9 mouse cellular contexts compared by ENCODE assay signal in the genomic region with DNA sequence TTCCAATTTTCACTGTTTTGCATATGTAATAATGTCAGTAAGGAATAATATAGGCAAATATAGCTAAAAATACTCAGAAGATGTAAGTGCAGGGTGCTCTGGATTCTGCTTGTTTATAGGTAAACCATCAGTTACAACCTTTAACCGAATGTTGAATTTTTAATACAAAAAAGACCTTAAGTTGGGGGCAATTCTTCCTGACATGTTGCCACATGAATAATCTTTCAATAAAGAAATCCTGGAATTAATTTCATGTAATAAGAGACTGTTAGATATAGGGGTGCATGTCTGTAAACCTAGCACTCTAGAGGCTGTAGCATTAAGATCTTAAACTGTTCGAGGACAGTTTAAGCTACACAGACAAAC. TPM values are rescaled to one million over a fixed set of nuclear protein-coding genes. Genes with fewer than 3 reads are reported as not detected.
DNase-seq lines count a peak whose midpoint lies in the region; ATAC-seq lines count a peak whose summit lies in the region.
"Had no signal": no experiment of that assay in that cellular context is flagged by ENCODE, and none has a peak within 500 bp of the region (broad histone marks: within the 10 kb centered on the region; RNA-seq: fewer than 3 reads in every experiment).

No protein-coding gene starts in this region.

- H3K27ac ChIP-seq in kidney, embryonic 14.5 days (ENCODE audit: low read depth, low read length): no peak overlapping the region
- no peak overlapping the region for H3K27ac ChIP-seq in embryonic facial prominence, embryonic 10.5 days (replicated peaks)
- 0 out of 2 replicates have a peak overlapping the region, but pooled peaks have one; percentile 98 for H3K27ac ChIP-seq in hindbrain, embryonic 14.5 days
- H3K27ac ChIP-seq in midbrain, embryonic 12.5 days (replicated peaks): no peak overlapping the region

- WGBS in kidney, embryonic 14.5 days: 36% methylated on average over 2 of the region's 2 CpGs
- WGBS in embryonic facial prominence, embryonic 10.5 days: 44% methylated on average over 2 of the region's 2 CpGs
- WGBS in hindbrain, embryonic 14.5 days: 37% methylated on average over 2 of the region's 2 CpGs
- whole genome bisulfite sequencing in midbrain, embryonic 12.5 days: 37% methylated on average over 2 of the region's 2 CpGs

- H3K4me1 ChIP-seq in kidney, embryonic 14.5 days (ENCODE audit: control insufficient read depth, insufficient read depth, low read length): peaks cover 12% of the 10 kb centered on the region; the same call in 1 of the 2 replicates
- peaks cover 18% of the 10 kb centered on the region for H3K4me1 ChIP-seq in embryonic facial prominence, embryonic 10.5 days
- H3K4me1 ChIP-seq in hindbrain, embryonic 14.5 days (replicated peaks; ENCODE audit: control insufficient read depth, insufficient read depth, low read length): peaks cover 51% of the 10 kb centered on the region
- H3K4me1 ChIP-seq in midbrain, embryonic 12.5 days: peaks cover 8% of the 10 kb centered on the region

- H3K27me3 ChIP-seq in kidney, embryonic 14.5 days (ENCODE audit: control insufficient read depth, insufficient read depth, low read length): no peaks in the 10 kb centered on the region
- H3K27me3 ChIP-seq in embryonic facial prominence, embryonic 10.5 days (replicated peaks; ENCODE audit: low read depth, poor library complexity, severe bottlenecking): peaks cover 3% of the 10 kb centered on the region; the same call in 1 of the 2 replicates
- H3K27me3 ChIP-seq in hindbrain, embryonic 14.5 days (ENCODE audit: control insufficient read depth, insufficient read depth, low read length): no peaks in the 10 kb centered on the region
- H3K27me3 ChIP-seq in midbrain, embryonic 12.5 days: no peaks in the 10 kb centered on the region

- no peak for DNase-seq in kidney, postnatal 14 days
- DNase-seq in embryonic facial prominence, embryonic 10.5 days (ENCODE audit: low spot score): no peak
- DNase-seq in hindbrain, embryonic 14.5 days (ENCODE audit: low spot score): no peak
- DNase-seq in frontal cortex, adult 2 months (ENCODE audit: extremely low spot score in 1 of 2, low spot score in 1 of 2): no peak
- no peak for DNase-seq in layer of hippocampus, postnatal 14 days (ENCODE audit: low spot score in 2 of 2)

- peak overlapping the region; percentile 91 for H3K4me2 ChIP-seq in kidney, embryonic 14.5 days (replicated peaks; ENCODE audit: low read depth, low read length)
- H3K4me2 ChIP-seq in hindbrain, embryonic 14.5 days (replicated peaks): peak overlapping the region; percentile 68
- peak overlapping the region; percentile 81 for H3K4me2 ChIP-seq in midbrain, embryonic 12.5 days (replicated peaks)

- peak overlapping the region; percentile 74 for H3K4me3 ChIP-seq in kidney, embryonic 14.5 days (ENCODE audit: low read length)
- H3K4me3 ChIP-seq in embryonic facial prominence, embryonic 10.5 days: peak overlapping the region; percentile 90
- peak overlapping the region; percentile 98 for H3K4me3 ChIP-seq in hindbrain, embryonic 14.5 days (replicated peaks; ENCODE audit: low read length)
- peak overlapping the region; percentile 90 for H3K4me3 ChIP-seq in midbrain, embryonic 12.5 days

- no peaks in the 10 kb centered on the region for H3K9me3 ChIP-seq in kidney, embryonic 14.5 days (ENCODE audit: control insufficient read depth, low read length)
- no peaks in the 10 kb centered on the region for H3K9me3 ChIP-seq in embryonic facial prominence, embryonic 10.5 days
- no peaks in the 10 kb centered on the region for H3K9me3 ChIP-seq in hindbrain, embryonic 14.5 days (ENCODE audit: control insufficient read depth, low read length)
- H3K9me3 ChIP-seq in midbrain, embryonic 12.5 days: no peaks in the 10 kb centered on the region

- no peak overlapping the region for H3K9ac ChIP-seq in kidney, embryonic 14.5 days (ENCODE audit: low read depth, low read length)
- peak overlapping the region; percentile 97 for H3K9ac ChIP-seq in hindbrain, embryonic 14.5 days
- 0 out of 2 replicates have a peak overlapping the region, but pooled peaks have one; percentile 7 for H3K9ac ChIP-seq in midbrain, embryonic 12.5 days (replicated peaks)

- no peaks in the 10 kb centered on the region for H3K36me3 ChIP-seq in kidney, embryonic 14.5 days (ENCODE audit: control insufficient read depth, insufficient read depth, low read length)
- no peaks in the 10 kb centered on the region for H3K36me3 ChIP-seq in embryonic facial prominence, embryonic 10.5 days (replicated peaks)
- no peaks in the 10 kb centered on the region for H3K36me3 ChIP-seq in hindbrain, embryonic 14.5 days (replicated peaks; ENCODE audit: control insufficient read depth, insufficient read depth)
- no peaks in the 10 kb centered on the region for H3K36me3 ChIP-seq in midbrain, embryonic 12.5 days

- ATAC-seq in kidney, embryonic 14.5 days (ENCODE audit: low FRiP score, low TSS enrichment): no peak
- ATAC-seq in hindbrain, embryonic 14.5 days (ENCODE audit: low FRiP score): no peak
- no peak for ATAC-seq in midbrain, embryonic 12.5 days (ENCODE audit: low FRiP score, low read depth)
- no peak for ATAC-seq in inflammation-experienced regulatory T-cells, adult 6 months

RNA-seq across cellular contexts. Expression of a gene that starts 0.3 kb away (rescaled TPM):
- polyA plus RNA-seq in kidney, embryonic 14.5 days (2014; fragmentation: Nextera tagmentation; extraction: Ambion mirVana): 0.24 TPM in 1 of 2 replicates, not detected in the other
- 0.13 and 0.17 TPM in 2 replicates for polyA plus RNA-seq in embryonic facial prominence, embryonic 10.5 days (2016; fragmentation: Nextera tagmentation; extraction: Ambion mirVana)
- 1.0 TPM in 2 replicates for polyA plus RNA-seq in hindbrain, embryonic 14.5 days (2014; fragmentation: Nextera tagmentation; extraction: Ambion mirVana)
- 0.32 and 1.0 TPM in 2 replicates for polyA plus RNA-seq in midbrain, embryonic 12.5 days (2016; fragmentation: Nextera tagmentation; extraction: Ambion mirVana)
- polyA plus RNA-seq in inflammation-experienced regulatory T-cells, adult 6 months (2017; shearing (Covaris generic)): under 1 TPM; 0.21 to 0.87 (median 0.30) TPM
- 1.3 TPM in 2 replicates for polyA plus RNA-seq in frontal cortex, adult 2 months (2012; rRNA removed)
- total RNA-seq in layer of hippocampus, postnatal 14 days (2021): 1 to 10 TPM; 1.2 to 2.0 TPM
- total RNA-seq: common myeloid progenitor, adult 5-6 weeks had no signal

RNA-seq across cellular contexts. Expression of a gene that starts 1.2 kb away (rescaled TPM):
- polyA plus RNA-seq in kidney, embryonic 14.5 days (2014; fragmentation: Nextera tagmentation; extraction: Ambion mirVana): 11.6 and 11.8 TPM in 2 replicates
- polyA plus RNA-seq in embryonic facial prominence, embryonic 10.5 days (2016; fragmentation: Nextera tagmentation; extraction: Ambion mirVana): 3.3 and 4.0 TPM in 2 replicates
- 25.4 and 27.6 TPM in 2 replicates for polyA plus RNA-seq in hindbrain, embryonic 14.5 days (2014; fragmentation: Nextera tagmentation; extraction: Ambion mirVana)
- polyA plus RNA-seq in midbrain, embryonic 12.5 days (2016; fragmentation: Nextera tagmentation; extraction: Ambion mirVana): 19.4 and 20.8 TPM in 2 replicates
- polyA plus RNA-seq in inflammation-experienced regulatory T-cells, adult 6 months (2017; shearing (Covaris generic)): 10 to 100 TPM in 2 of 3 experiments, 1 to 10 TPM in 1; 9.4 to 17.6 (median 13.6) TPM
- 31.3 and 32.1 TPM in 2 replicates for polyA plus RNA-seq in frontal cortex, adult 2 months (2012; rRNA removed)
- total RNA-seq in layer of hippocampus, postnatal 14 days (2021): 10 to 100 TPM; 32.1 to 32.8 TPM

RNA-seq across cellular contexts. Expression of a gene that starts 23.1 kb away (rescaled TPM):
- 51.8 and 83.1 TPM in 2 replicates for polyA plus RNA-seq in kidney, embryonic 14.5 days (2014; fragmentation: Nextera tagmentation; extraction: Ambion mirVana)
- 62.3 TPM in 2 replicates for polyA plus RNA-seq in embryonic facial prominence, embryonic 10.5 days (2016; fragmentation: Nextera tagmentation; extraction: Ambion mirVana)
- 55.3 and 56.2 TPM in 2 replicates for polyA plus RNA-seq in hindbrain, embryonic 14.5 days (2014; fragmentation: Nextera tagmentation; extraction: Ambion mirVana)
- polyA plus RNA-seq in midbrain, embryonic 12.5 days (2016; fragmentation: Nextera tagmentation; extraction: Ambion mirVana): 82.6 and 88.4 TPM in 2 replicates
- 10 to 100 TPM; 73.6 to 89.9 (median 76.3) TPM for polyA plus RNA-seq in inflammation-experienced regulatory T-cells, adult 6 months (2017; shearing (Covaris generic))
- 37.8 and 42.9 TPM in 2 replicates for polyA plus RNA-seq in frontal cortex, adult 2 months (2012; rRNA removed)
- total RNA-seq in layer of hippocampus, postnatal 14 days (2021): 10 to 100 TPM; 67.9 to 69.1 TPM
